Comparison of ENCODE assay signal across 9 mouse cellular contexts in the genomic region with DNA sequence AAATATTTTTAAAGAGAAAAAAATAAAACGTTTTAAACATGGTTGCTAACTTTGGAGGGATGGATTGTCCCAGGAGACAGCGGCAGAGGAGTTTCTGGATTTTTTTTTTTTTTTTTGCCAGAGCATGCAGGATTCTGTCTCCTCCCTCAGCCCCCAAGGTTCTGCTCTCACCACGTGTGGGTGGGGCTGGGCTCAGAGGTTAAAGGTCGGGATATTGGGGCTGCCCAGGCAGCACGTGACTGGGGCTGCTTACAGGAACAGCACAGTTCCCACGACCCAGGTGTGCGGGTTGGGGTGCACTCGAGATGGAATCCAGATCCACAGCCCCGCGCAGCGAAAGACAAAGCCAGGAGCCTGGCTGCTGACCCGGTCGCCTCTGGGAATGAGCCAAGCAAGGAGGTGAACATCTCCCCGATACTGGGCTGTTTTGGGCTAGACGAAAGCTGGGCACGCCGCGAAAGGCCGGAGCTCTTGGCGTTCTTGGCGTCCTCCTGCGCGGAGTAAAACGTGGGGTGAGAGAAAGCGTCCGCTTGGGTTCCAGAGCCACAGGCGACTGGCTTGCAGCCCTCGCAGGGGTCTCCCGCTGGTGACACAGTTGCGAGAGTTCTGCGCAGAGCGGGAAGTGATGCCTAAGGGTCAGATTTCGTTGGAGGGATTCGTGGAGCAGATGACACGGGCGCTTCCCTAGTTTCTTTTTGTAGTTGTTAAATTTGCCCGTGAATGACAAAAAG. TPM values are rescaled to one million over a fixed set of nuclear protein-coding genes. Genes with fewer than 3 reads are reported as not detected.
DNase-seq lines count a peak whose midpoint lies in the region; ATAC-seq and TF ChIP-seq lines count a peak whose summit lies in the region.
"Had no signal": no experiment of that assay in that cellular context is flagged by ENCODE, and none has a peak within 500 bp of the region (broad histone marks: within the 10 kb centered on the region; RNA-seq: fewer than 3 reads in every experiment).

No protein-coding gene starts in this region.

- H3K9me3 ChIP-seq in E14TG2a.4 (ENCODE audit: low read length): no peaks in the 10 kb centered on the region
- H3K9me3 ChIP-seq in heart, embryonic 12.5 days (replicated peaks): no peaks in the 10 kb centered on the region
- H3K9me3 ChIP-seq in liver, embryonic 12.5 days (replicated peaks): no peaks in the 10 kb centered on the region

- ATAC-seq in heart, embryonic 12.5 days (ENCODE audit: insufficient number of reproducible peaks, low FRiP score): no peak
- ATAC-seq in liver, embryonic 12.5 days: no peak
- ATAC-seq in frontal cortex, adult (ENCODE audit: low TSS enrichment): no peak

- H3K36me3 ChIP-seq in E14TG2a.4 (ENCODE audit: insufficient read depth, low read length): peaks cover 7% of the 10 kb centered on the region
- peaks cover under 1% of the 10 kb centered on the region; the same call in 1 of the 2 replicates for H3K36me3 ChIP-seq in heart, embryonic 12.5 days
- H3K36me3 ChIP-seq in liver, embryonic 12.5 days: peaks cover 3% of the 10 kb centered on the region

- intact Hi-C loops in gastrocnemius, postnatal 36 days (cut with DNase I): loop anchor here (5.0 kb wide), 1 partner anchor 144 kb away; a partner anchor contains a TSS

- H3K27me3 ChIP-seq in E14TG2a.4 (ENCODE audit: insufficient read depth, low read length): peaks cover 67% of the 10 kb centered on the region
- H3K27me3 ChIP-seq in heart, embryonic 12.5 days (replicated peaks): peaks cover 69% of the 10 kb centered on the region
- peaks cover 78% of the 10 kb centered on the region for H3K27me3 ChIP-seq in liver, embryonic 12.5 days (replicated peaks)

- H3K27ac ChIP-seq in heart, embryonic 12.5 days (ENCODE audit: poor library complexity, severe bottlenecking): no peak overlapping the region
- H3K27ac ChIP-seq in liver, embryonic 12.5 days: no peak overlapping the region

- H3K9ac ChIP-seq in heart, embryonic 12.5 days: no peak overlapping the region
- no peak overlapping the region for H3K9ac ChIP-seq in liver, embryonic 12.5 days

- H3K4me2 ChIP-seq in heart, embryonic 12.5 days: no peak overlapping the region
- H3K4me2 ChIP-seq in liver, embryonic 12.5 days: 0 out of 2 replicates have a peak overlapping the region, but pooled peaks have one; percentile 1

- TF ChIP-seq CTCF in E14TG2a.4 (conservative IDR thresholded peaks at IDR 0.05; ENCODE audit: low read length): no peak

- peaks cover 61% of the 10 kb centered on the region for H3K4me1 ChIP-seq in E14TG2a.4 (replicated peaks; ENCODE audit: low read depth, low read length)
- peaks cover 24% of the 10 kb centered on the region for H3K4me1 ChIP-seq in heart, embryonic 12.5 days (replicated peaks)
- H3K4me1 ChIP-seq in liver, embryonic 12.5 days: peaks cover 28% of the 10 kb centered on the region

- peak; percentile 19 for DNase-seq in gastrocnemius, postnatal 10 days
- DNase-seq in gastrocnemius, postnatal 36 days: no peak
- no peak for DNase-seq in adipocyte (ENCODE audit: low spot score)
- DNase-seq in T-cell, adult 2 months (ENCODE audit: low spot score): no peak

- under 1% methylated on average over 37 of the region's 37 CpGs for WGBS in heart, embryonic 12.5 days
- 2% methylated on average over 37 of the region's 37 CpGs for WGBS in liver, embryonic 12.5 days (ENCODE audit: insufficient replicate concordance)

- H3K4me3 ChIP-seq in E14TG2a.4 (replicated peaks; ENCODE audit: low read length): peak overlapping the region; percentile 77
- H3K4me3 ChIP-seq in heart, embryonic 12.5 days: 0 out of 2 replicates have a peak overlapping the region, but pooled peaks have one; percentile 0
- no peak overlapping the region; the same call in 1 of the 2 replicates for H3K4me3 ChIP-seq in liver, embryonic 12.5 days

RNA-seq across cellular contexts. Expression of a gene that starts 3.3 kb away (rescaled TPM):
- total RNA-seq in gastrocnemius, postnatal 10 days (2021): 10 to 100 TPM; 37.3 to 37.9 TPM
- 10 to 100 TPM; 26.9 to 30.5 TPM for total RNA-seq in gastrocnemius, postnatal 36 days (2021)
- 129 and 133 TPM in 2 replicates for polyA plus RNA-seq in heart, embryonic 12.5 days (2016; fragmentation: Nextera tagmentation; extraction: Ambion mirVana)
- 151 and 152 TPM in 2 replicates for polyA plus RNA-seq in liver, embryonic 12.5 days (2016; fragmentation: Nextera tagmentation; extraction: Ambion mirVana)

RNA-seq across cellular contexts. Expression of a gene that starts 8.1 kb away (rescaled TPM):
- not detected for total RNA-seq in gastrocnemius, postnatal 10 days (2021)
- not detected for total RNA-seq in gastrocnemius, postnatal 36 days (2021)
- not detected in 2 replicates for polyA plus RNA-seq in heart, embryonic 12.5 days (2016; fragmentation: Nextera tagmentation; extraction: Ambion mirVana)
- polyA plus RNA-seq in liver, embryonic 12.5 days (2016; fragmentation: Nextera tagmentation; extraction: Ambion mirVana): not detected in 2 replicates
- total RNA-seq: heart, postnatal 36 days had no signal

RNA-seq across cellular contexts. Expression of a gene that starts 14.0 kb away (rescaled TPM):
- total RNA-seq in gastrocnemius, postnatal 10 days (2021): not detected
- not detected for total RNA-seq in gastrocnemius, postnatal 36 days (2021)
- polyA plus RNA-seq in heart, embryonic 12.5 days (2016; fragmentation: Nextera tagmentation; extraction: Ambion mirVana): not detected in 2 replicates
- not detected in 2 replicates for polyA plus RNA-seq in liver, embryonic 12.5 days (2016; fragmentation: Nextera tagmentation; extraction: Ambion mirVana)
- total RNA-seq: heart, postnatal 36 days had no signal
